Mouse (Mus musculus) heart, postnatal 25 days (tissue): ENCODE measurements around the gene Prss43. TPM values are rescaled to one million over a fixed set of nuclear protein-coding genes. Genes with fewer than 3 reads are reported as not detected.

Experiments used
- DNase-seq: peaks from one replicate; pipeline ENCODE4 v3.0.0; 2022; ENCODE audit warnings: low spot score
- intact Hi-C: fragments of 180-260 bp; cut with DNase I; formaldehyde crosslinking; loops from one replicate; pipeline ENCODE4 v1.15.1; 2025
- total RNA-seq, 2 experiments: library from RNA; stranded (reverse); gene quantifications; 2 replicates each; pipeline ENCODE4 v1.2.3; 2021

The Prss43 gene
- total RNA-seq, 2 experiments from 2014 or later = not detected

DNA sequence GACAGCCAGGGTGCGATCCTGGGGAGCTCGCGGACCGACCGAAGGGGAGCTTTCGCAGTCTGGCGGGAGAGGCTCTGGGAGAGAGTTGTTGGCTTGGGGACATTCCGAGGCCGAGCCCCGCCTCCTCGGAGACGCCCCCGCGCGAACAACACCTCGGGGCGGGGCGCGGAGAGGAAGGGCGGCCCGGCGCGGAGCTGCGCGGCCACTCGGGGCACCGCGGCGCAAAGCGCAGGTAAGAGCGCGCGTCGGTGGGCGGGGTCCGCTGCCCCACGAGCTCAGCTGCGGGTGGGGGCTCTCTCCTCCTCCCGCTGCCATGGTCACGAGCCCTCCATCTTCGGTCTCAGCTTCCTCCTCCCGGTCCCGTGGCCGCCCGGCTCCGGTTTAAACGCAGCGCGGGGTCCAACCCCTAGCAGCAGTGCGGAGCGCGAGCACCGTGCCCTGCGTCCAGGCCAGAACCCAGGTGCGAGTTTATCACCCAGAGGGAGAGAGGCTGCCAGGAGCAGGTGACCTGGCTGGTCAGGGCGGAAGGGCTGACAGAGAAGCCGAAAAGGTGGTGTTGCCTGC lies 53.6 kb downstream of the Prss43 start, which contains the start of gene Tmie:
TSS of gene Tmie (minus strand) at position 116 of the 564 bp plus-strand sequence.
- intact Hi-C loops = loop anchor here (2.0 to 10.0 kb wide), 5 partner anchors 41 to 235 kb away; partner anchors contain the start of genes Ccrl2 and Rtp3
- peak; percentile 75 for DNase-seq

DNA sequence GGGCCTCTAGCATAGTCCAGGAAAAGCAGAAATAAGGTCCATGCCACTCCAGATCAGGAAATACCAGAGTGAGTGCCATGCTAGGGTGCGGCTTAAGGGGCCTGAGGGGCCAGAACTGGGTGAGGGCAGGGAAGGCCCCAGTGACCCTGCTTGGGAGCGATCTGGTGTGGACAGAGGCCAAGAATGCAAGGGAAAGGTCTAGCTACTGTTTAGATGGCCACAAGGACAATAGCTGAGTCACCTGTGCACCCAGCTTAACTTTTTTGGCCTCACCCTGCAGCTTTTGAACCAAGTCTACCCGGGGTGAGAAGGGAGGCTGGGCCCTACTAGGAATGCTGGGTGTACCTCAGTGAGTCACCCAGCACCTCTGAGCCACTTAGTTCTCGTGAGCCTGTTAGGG lies 54.3 kb downstream of the Prss43 start:
- no peak for DNase-seq

More for the DNA sequence above, 54.3 kb downstream of the Prss43 start:
- intact Hi-C loops = loop anchor here (2.0 to 5.0 kb wide), 3 partner anchors 40 to 177 kb away; partner anchors contain the start of genes Ccrl2 and Rtp3

Other genes starting within 250 kb of the Prss43 start
- 1 to 10 TPM; 1.1 to 2.0 TPM for gene Nradd, start 202.2 kb upstream of the Prss43 start, total RNA-seq
- gene Nbeal2, start 172.5 kb upstream of the Prss43 start, total RNA-seq = 1 to 10 TPM; 8.2 to 8.7 TPM
- 10 to 100 TPM; 61.6 to 66.8 TPM for gene Ccdc12, start 170.2 kb upstream of the Prss43 start, total RNA-seq
- over 10,000 TPM; 11,742 to 12,072 TPM for gene Myl3, start 84.8 kb upstream of the Prss43 start, total RNA-seq
- 1 to 10 TPM; 7.6 to 7.9 TPM for gene Pth1r, start 79.5 kb upstream of the Prss43 start, total RNA-seq
- gene Prss42, start 28.5 kb upstream of the Prss43 start, total RNA-seq = not detected
- gene Prss44, start 12.7 kb upstream of the Prss43 start, total RNA-seq = not detected
- not detected for gene Prss45, start 7.9 kb downstream of the Prss43 start, total RNA-seq
- gene Prss46, start 17.8 kb downstream of the Prss43 start, total RNA-seq = not detected
- gene Prss50, start 31.3 kb downstream of the Prss43 start, total RNA-seq = not detected
- gene Als2cl, start 53.2 kb downstream of the Prss43 start, total RNA-seq = 10 to 100 TPM in 1 of 2 experiments, 1 to 10 TPM in 1; 9.7 to 15.0 TPM
- gene Tmie, start 53.4 kb downstream of the Prss43 start, total RNA-seq = 1 to 10 TPM; 1.2 to 1.3 TPM
- not detected for gene Fam240a, start 90.2 kb downstream of the Prss43 start, total RNA-seq
- gene Tdgf1, start 119.5 kb downstream of the Prss43 start, total RNA-seq = not detected
- gene Lrrc2, start 124.9 kb downstream of the Prss43 start, total RNA-seq = 100 to 1,000 TPM; 142 to 144 TPM
- gene Rtp3, start 163.9 kb downstream of the Prss43 start, total RNA-seq = 1 to 10 TPM; 4.0 to 4.3 TPM
- under 1 TPM in 1 of 2 experiments, not detected in 1; 0.78 TPM for gene Ltf, start 192.6 kb downstream of the Prss43 start, total RNA-seq
- 10 to 100 TPM in 1 of 2 experiments, 1 to 10 TPM in 1; 8.2 to 10.4 TPM for gene Ccrl2, start 230.8 kb downstream of the Prss43 start, total RNA-seq